14 mouse cellular contexts compared by ENCODE assay signal in the genomic region with DNA sequence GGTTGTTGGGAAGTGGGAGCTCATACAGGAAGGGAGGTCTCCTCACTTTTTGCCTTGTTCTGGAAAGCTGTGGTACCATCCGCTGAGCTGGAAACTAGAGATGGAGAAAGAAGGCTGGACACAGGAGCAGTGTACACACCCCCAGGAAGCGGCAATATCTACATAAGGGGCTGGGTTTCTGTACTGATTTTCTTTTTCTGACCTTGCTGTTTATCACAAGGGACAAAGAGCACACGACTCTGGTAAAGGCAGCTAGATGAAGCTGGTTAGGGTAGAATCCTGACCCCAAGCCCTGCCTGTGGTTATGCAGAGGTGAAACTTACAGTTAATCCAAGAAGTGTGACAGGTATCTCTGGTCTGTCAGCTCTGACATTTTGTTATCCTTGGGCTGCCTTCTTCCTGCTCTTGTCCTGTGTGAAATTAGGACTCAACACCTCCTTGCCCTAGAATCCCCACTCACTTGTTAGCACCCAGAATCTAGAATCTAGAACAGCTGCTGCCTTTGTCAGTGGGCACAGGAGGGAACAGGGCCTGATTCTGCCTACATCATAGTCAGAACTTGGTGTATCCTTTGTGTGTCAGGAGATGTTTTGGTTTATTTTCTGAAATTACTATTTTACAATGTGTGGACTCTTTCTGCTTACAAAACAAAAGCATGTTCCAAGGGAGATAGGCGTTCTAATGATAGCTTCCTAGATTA.
"Had no signal": no experiment of that assay in that cellular context is flagged by ENCODE, and none has a peak within 500 bp of the region (broad histone marks: within the 10 kb centered on the region; RNA-seq: fewer than 3 reads in every experiment).

No protein-coding gene starts in this region.

- H3K36me3 ChIP-seq: neural tube, embryonic 12.5 days had no signal

- H3K4me2 ChIP-seq: limb, embryonic 13.5 days; neural tube, embryonic 12.5 days had no signal

- H3K27me3 ChIP-seq: limb, embryonic 13.5 days; neural tube, embryonic 12.5 days had no signal

- ATAC-seq: hindbrain, embryonic 16.5 days; inflammation-experienced regulatory T-cells, adult 6 months had no signal

- H3K4me3 ChIP-seq: limb, embryonic 13.5 days; neural tube, embryonic 12.5 days had no signal

- DNase-seq: kidney, adult 8-10 months; kidney, postnatal 25 days; layer of hippocampus, adult 9-11 months; left cerebral cortex, postnatal 4 days; lung, adult 18-20 months; lung, postnatal 36 days; midbrain, embryonic 14.5 days; right cerebral cortex, postnatal 14 days; thymus, adult 18-20 months; thymus, postnatal 14 days had no signal

- H3K4me1 ChIP-seq: neural tube, embryonic 12.5 days had no signal

- H3K27ac ChIP-seq: limb, embryonic 13.5 days; neural tube, embryonic 12.5 days had no signal

- H3K9ac ChIP-seq: limb, embryonic 13.5 days; neural tube, embryonic 12.5 days had no signal
